Comparison of ENCODE assay signal across 24 mouse cellular contexts in the genomic region with DNA sequence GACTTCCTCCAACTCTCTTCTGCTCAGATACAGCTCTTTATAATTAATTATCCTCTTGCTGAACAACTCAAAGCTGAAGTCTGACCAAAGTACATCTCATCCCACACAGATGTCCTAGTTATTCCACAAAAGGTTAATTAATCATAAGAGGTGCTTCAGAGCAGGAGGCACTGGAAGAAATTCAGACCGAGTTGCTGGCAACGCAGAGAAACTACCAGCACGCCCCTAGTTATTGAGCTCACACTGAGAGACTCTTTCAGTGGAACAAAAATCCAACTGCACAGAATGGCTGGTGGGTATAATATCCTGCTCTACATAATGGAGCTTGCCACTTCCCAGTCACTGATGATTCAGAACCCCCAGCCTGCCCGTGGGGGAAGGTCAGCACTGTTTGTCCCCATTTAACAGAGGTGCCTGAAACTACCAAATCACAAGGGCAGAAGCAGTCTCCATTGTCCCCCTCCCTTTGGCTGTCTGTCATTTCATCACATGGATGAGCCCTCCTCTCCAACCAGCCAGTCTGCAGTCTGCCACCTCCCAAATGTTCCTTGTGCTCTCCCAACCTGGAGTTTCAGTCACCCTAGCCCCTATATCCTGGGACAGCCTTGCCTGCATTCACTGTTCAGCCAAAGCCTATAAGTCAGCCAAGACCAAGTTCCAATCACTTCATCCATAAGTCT.
DNase-seq lines count a peak whose midpoint lies in the region; ATAC-seq and TF ChIP-seq lines count a peak whose summit lies in the region.
"Had no signal": no experiment of that assay in that cellular context is flagged by ENCODE, and none has a peak within 500 bp of the region (broad histone marks: within the 10 kb centered on the region; RNA-seq: fewer than 3 reads in every experiment).

No protein-coding gene starts in this region.

- no peaks in the 10 kb centered on the region for H3K27me3 ChIP-seq in hindbrain, embryonic 16.5 days (replicated peaks; ENCODE audit: control insufficient read depth, insufficient read depth, low read length)
- H3K27me3 ChIP-seq in hindbrain, embryonic 13.5 days, result no peaks in the 10 kb centered on the region
- H3K27me3 ChIP-seq in midbrain, postnatal 0 days (ENCODE audit: insufficient read depth, low read length), result no peaks in the 10 kb centered on the region
- H3K27me3 ChIP-seq in midbrain, embryonic 11.5 days (ENCODE audit: control insufficient read depth, insufficient read depth, low read length), result no peaks in the 10 kb centered on the region
- H3K27me3 ChIP-seq: embryonic facial prominence, embryonic 13.5 days; kidney, embryonic 15.5 days; limb, embryonic 12.5 days had no signal

- peak; percentile 68 for ATAC-seq in hindbrain, embryonic 16.5 days
- ATAC-seq in hindbrain, embryonic 13.5 days (ENCODE audit: low FRiP score), result no peak
- ATAC-seq in midbrain, postnatal 0 days (ENCODE audit: low FRiP score), result no peak
- no peak for ATAC-seq in midbrain, embryonic 11.5 days (ENCODE audit: low FRiP score)
- ATAC-seq: intestine, embryonic 16.5 days; liver, postnatal 0 days; lung, postnatal 0 days; midbrain, embryonic 16.5 days had no signal

- DNase-seq in cerebellum, postnatal 10 days, result peak; percentile 49 to 54
- DNase-seq in cerebellum, postnatal 36 days, result no peak
- DNase-seq in midbrain, postnatal 0 days (ENCODE audit: low spot score), result peak; percentile 46
- DNase-seq in midbrain, embryonic 11.5 days (ENCODE audit: low spot score, missing footprints), result no peak
- DNase-seq in retina, postnatal 1 day, result peak; percentile 82
- no peak for DNase-seq in heart, adult 9 months (ENCODE audit: low spot score in 2 of 2)
- DNase-seq: adrenal gland, postnatal 25 days; cerebellum, adult 11 months; embryo, embryonic 11 days; gastrocnemius, adult 2 months; liver, postnatal 0 days; spleen, adult 18-20 months had no signal

- no peak overlapping the region for H3K4me3 ChIP-seq in hindbrain, embryonic 16.5 days (ENCODE audit: low read length)
- no peak overlapping the region for H3K4me3 ChIP-seq in hindbrain, embryonic 13.5 days
- no peak overlapping the region for H3K4me3 ChIP-seq in midbrain, postnatal 0 days (ENCODE audit: low read depth, low read length)
- no peak overlapping the region for H3K4me3 ChIP-seq in midbrain, embryonic 11.5 days (ENCODE audit: low read depth, low read length)
- H3K4me3 ChIP-seq: embryonic facial prominence, embryonic 13.5 days; erythroblast, embryonic 14.5 days; gastrocnemius, adult 2 months; kidney, embryonic 15.5 days; limb, embryonic 12.5 days had no signal

- no peak for TF ChIP-seq CTCF in midbrain, postnatal 0 days (IDR thresholded peaks at IDR 0.05)

- no peaks in the 10 kb centered on the region for H3K9me3 ChIP-seq in hindbrain, embryonic 16.5 days (ENCODE audit: control insufficient read depth, low read length)
- H3K9me3 ChIP-seq in hindbrain, embryonic 13.5 days, result no peaks in the 10 kb centered on the region
- no peaks in the 10 kb centered on the region for H3K9me3 ChIP-seq in midbrain, postnatal 0 days (ENCODE audit: low read length)
- no peaks in the 10 kb centered on the region for H3K9me3 ChIP-seq in midbrain, embryonic 11.5 days (ENCODE audit: control insufficient read depth, low read length)
- H3K9me3 ChIP-seq: embryonic facial prominence, embryonic 13.5 days; kidney, embryonic 15.5 days; limb, embryonic 12.5 days had no signal

- H3K4me2 ChIP-seq in hindbrain, embryonic 16.5 days (ENCODE audit: low read length), result no peak overlapping the region
- H3K4me2 ChIP-seq in hindbrain, embryonic 13.5 days, result no peak overlapping the region
- H3K4me2 ChIP-seq in midbrain, postnatal 0 days (ENCODE audit: low read depth, low read length, poor library complexity, severe bottlenecking), result no peak overlapping the region
- no peak overlapping the region for H3K4me2 ChIP-seq in midbrain, embryonic 11.5 days
- H3K4me2 ChIP-seq: embryonic facial prominence, embryonic 13.5 days; heart, embryonic 11.5 days; kidney, embryonic 15.5 days; limb, embryonic 12.5 days; liver, embryonic 11.5 days had no signal

- H3K4me1 ChIP-seq in hindbrain, embryonic 16.5 days (ENCODE audit: control insufficient read depth, insufficient read depth, low read depth, low read length), result no peaks in the 10 kb centered on the region; the same call in none of the 2 replicates
- peaks cover 7% of the 10 kb centered on the region for H3K4me1 ChIP-seq in hindbrain, embryonic 13.5 days (replicated peaks)
- 0 out of 2 replicates have a peak, but pooled peaks cover 4% of the 10 kb centered on the region for H3K4me1 ChIP-seq in midbrain, postnatal 0 days (ENCODE audit: insufficient read depth, low read length)
- no peaks in the 10 kb centered on the region for H3K4me1 ChIP-seq in midbrain, embryonic 11.5 days (ENCODE audit: control insufficient read depth, insufficient read depth, low read length)
- H3K4me1 ChIP-seq: embryonic facial prominence, embryonic 13.5 days; kidney, embryonic 15.5 days; limb, embryonic 12.5 days had no signal

- no peak overlapping the region for H3K27ac ChIP-seq in hindbrain, embryonic 16.5 days (ENCODE audit: low read depth, low read length)
- H3K27ac ChIP-seq in hindbrain, embryonic 13.5 days, result no peak overlapping the region
- no peak overlapping the region for H3K27ac ChIP-seq in midbrain, postnatal 0 days (ENCODE audit: low read depth, low read length)
- H3K27ac ChIP-seq in midbrain, embryonic 11.5 days (ENCODE audit: low read depth, low read length), result no peak overlapping the region
- H3K27ac ChIP-seq: embryonic facial prominence, embryonic 13.5 days; gastrocnemius, adult 2 months; kidney, embryonic 15.5 days; limb, embryonic 12.5 days; macrophage had no signal

- H3K9ac ChIP-seq in hindbrain, embryonic 16.5 days (ENCODE audit: low read depth, low read length), result no peak overlapping the region
- H3K9ac ChIP-seq in hindbrain, embryonic 13.5 days, result no peak overlapping the region
- no peak overlapping the region for H3K9ac ChIP-seq in midbrain, postnatal 0 days (replicated peaks; ENCODE audit: low read length, poor library complexity, severe bottlenecking)
- H3K9ac ChIP-seq in midbrain, embryonic 11.5 days (ENCODE audit: low read length), result no peak overlapping the region
- H3K9ac ChIP-seq: embryonic facial prominence, embryonic 13.5 days; kidney, embryonic 15.5 days; limb, embryonic 12.5 days; liver, postnatal 0 days had no signal

- WGBS in hindbrain, embryonic 16.5 days, result 45% methylated on average over 4 of the region's 4 CpGs
- 67% methylated on average over 4 of the region's 4 CpGs for WGBS in hindbrain, embryonic 13.5 days
- WGBS in midbrain, postnatal 0 days, result 61% methylated on average over 4 of the region's 4 CpGs
- 83% methylated on average over 4 of the region's 4 CpGs for WGBS in midbrain, embryonic 11.5 days

- no peaks in the 10 kb centered on the region for H3K36me3 ChIP-seq in hindbrain, embryonic 16.5 days (ENCODE audit: control insufficient read depth, insufficient read depth, low read length)
- H3K36me3 ChIP-seq in hindbrain, embryonic 13.5 days, result no peaks in the 10 kb centered on the region
- no peaks in the 10 kb centered on the region for H3K36me3 ChIP-seq in midbrain, postnatal 0 days (ENCODE audit: insufficient read depth, low read length)
- H3K36me3 ChIP-seq in midbrain, embryonic 11.5 days (ENCODE audit: control insufficient read depth, insufficient read depth, low read length), result no peaks in the 10 kb centered on the region
- H3K36me3 ChIP-seq: embryonic facial prominence, embryonic 13.5 days; kidney, embryonic 15.5 days; limb, embryonic 12.5 days had no signal

Comparison
In these comparisons a context has a peak if more than half of its experiments do, and no peak if none do; other contexts are left out.
1. DNase-seq: peak in cerebellum, postnatal 10 days (2 of 2), midbrain, postnatal 0 days (single experiment) and retina, postnatal 1 day (single experiment); none in cerebellum, postnatal 36 days (0 of 2), midbrain, embryonic 11.5 days (single experiment) and heart, adult 9 months (0 of 2).